Mouse (Mus musculus): Measurements from ENCODE around the gene Med9.

DNA sequence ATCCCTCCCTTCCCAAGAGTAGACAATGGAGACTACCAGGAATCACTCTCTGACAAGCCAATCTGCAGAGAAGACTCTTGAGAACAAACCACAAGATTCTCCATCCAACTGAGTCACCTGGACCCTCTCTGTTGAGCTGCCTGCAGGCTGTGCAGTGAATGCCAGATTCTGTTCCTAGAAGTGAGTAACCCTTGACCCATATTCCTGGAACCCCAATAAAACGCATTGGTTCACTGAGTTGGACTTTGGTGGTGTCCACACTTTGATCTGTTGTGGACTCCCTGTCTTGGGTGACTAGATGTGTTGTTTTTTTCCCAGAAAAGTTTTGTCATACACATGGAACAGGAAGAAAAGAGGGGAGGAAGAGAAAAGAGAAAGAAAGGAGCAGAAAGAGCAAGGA is 8.2 kb upstream of the Med9 start:
- TF ChIP-seq CTCF (IDR thresholded peaks at IDR 0.05; ENCODE audit: low read depth) (no peak), EP300 (optimal IDR thresholded peaks at IDR 0.05) (no peak)
